Mouse (Mus musculus): ENCODE results near the gene Nrarp. TPM values are rescaled to one million over a fixed set of nuclear protein-coding genes. Genes with fewer than 3 reads are reported as not detected.

Nrarp gene
- polyA plus RNA-seq, 1 experiment, result 1.7 TPM

- H3K4me1 ChIP-seq (ENCODE audit: control insufficient read depth, insufficient read depth, low read length), result peaks cover 14% of the 10 kb centered on the region
- peak overlapping the region; percentile 86 for H3K4me3 ChIP-seq (replicated peaks; ENCODE audit: control insufficient read depth, low read depth, low read length)
- TF ChIP-seq POLR2A (IDR thresholded peaks at IDR 0.05; ENCODE audit: borderline replicate concordance, control insufficient read depth, low read depth, low read length), result peak; percentile 67; the same call in 1 of the 2 replicates
- no peak for TF ChIP-seq CTCF (IDR thresholded peaks at IDR 0.05; ENCODE audit: control insufficient read depth, insufficient read depth, low read length)
- peak overlapping the region; percentile 93 for H3K27ac ChIP-seq (ENCODE audit: control insufficient read depth, insufficient read depth, low read depth, low read length, poor library complexity)
- WGBS, result 2% methylated on average over 55 of the region's 55 CpGs
These were observed 14.9 kb downstream of the Nrarp start for GRCm38 (mm10) chr2:25195211-25196156.

GRCm38 (mm10) chr2:25196172-25196954 is 15.8 kb downstream of the Nrarp start, which contains the start of gene Tor4a:
Gene Tor4a (minus strand): TSS chr2:25196886.
- peak within 1 kb of the TSS; percentile 86 for H3K4me3 ChIP-seq (replicated peaks; ENCODE audit: control insufficient read depth, low read depth, low read length)
- peak within 1 kb of the TSS; percentile 93 for H3K27ac ChIP-seq (ENCODE audit: control insufficient read depth, insufficient read depth, low read depth, low read length, poor library complexity)
- 2% methylated on average over 8 of the region's 8 CpGs for WGBS
- peaks cover 14% of the 10 kb centered on the region for H3K4me1 ChIP-seq (ENCODE audit: control insufficient read depth, insufficient read depth, low read length)
- TF ChIP-seq CTCF (IDR thresholded peaks at IDR 0.05; ENCODE audit: control insufficient read depth, insufficient read depth, low read length), result no peak; the same call in 1 of the 2 replicates
- TF ChIP-seq POLR2A (IDR thresholded peaks at IDR 0.05; ENCODE audit: borderline replicate concordance, control insufficient read depth, low read depth, low read length), result peak; percentile 57; the same call in 1 of the 2 replicates

GRCm38 (mm10) chr2:25197191-25197590 is 16.6 kb downstream of the Nrarp start:
- TF ChIP-seq CTCF (IDR thresholded peaks at IDR 0.05; ENCODE audit: control insufficient read depth, insufficient read depth, low read length), result no peak
- no peak for TF ChIP-seq POLR2A (IDR thresholded peaks at IDR 0.05; ENCODE audit: borderline replicate concordance, control insufficient read depth, low read depth, low read length)
- whole genome bisulfite sequencing, result 16% methylated on average over 2 of the region's 2 CpGs
- Histone ChIP-seq H3K4me3 (replicated peaks; ENCODE audit: control insufficient read depth, low read depth, low read length) (peak overlapping the region; percentile 86), H3K27ac (ENCODE audit: control insufficient read depth, insufficient read depth, low read depth, low read length, poor library complexity) (peak overlapping the region; percentile 93), H3K4me1 (ENCODE audit: control insufficient read depth, insufficient read depth, low read length) (peaks cover 14% of the 10 kb centered on the region)

DNA sequence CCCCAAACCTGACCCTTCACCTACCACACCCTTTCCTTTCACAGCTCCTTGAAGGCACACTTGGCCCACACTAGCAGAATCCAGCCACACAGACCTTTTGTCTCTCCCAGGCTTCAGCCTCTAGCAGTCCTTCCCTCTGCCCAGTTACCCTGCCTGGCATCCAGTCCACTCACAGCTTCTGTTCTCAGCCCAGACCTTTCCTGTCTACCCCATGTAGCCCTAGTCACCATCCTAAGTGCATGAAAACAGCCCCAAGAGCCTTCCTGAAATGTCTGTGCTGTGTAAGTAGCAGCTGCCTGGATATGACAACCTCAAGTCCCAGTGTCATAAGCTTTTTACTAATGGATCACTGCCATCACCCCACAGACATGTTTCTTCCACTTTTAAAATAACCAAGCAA is 17.4 kb downstream of the Nrarp start:
- H3K4me3 ChIP-seq (replicated peaks; ENCODE audit: control insufficient read depth, low read depth, low read length), result no peak overlapping the region
- H3K27ac ChIP-seq (ENCODE audit: control insufficient read depth, insufficient read depth, low read depth, low read length, poor library complexity), result no peak overlapping the region
- H3K4me1 ChIP-seq (ENCODE audit: control insufficient read depth, insufficient read depth, low read length), result peaks cover 14% of the 10 kb centered on the region
- no peak for TF ChIP-seq CTCF (IDR thresholded peaks at IDR 0.05; ENCODE audit: control insufficient read depth, insufficient read depth, low read length)
- no peak for TF ChIP-seq POLR2A (IDR thresholded peaks at IDR 0.05; ENCODE audit: borderline replicate concordance, control insufficient read depth, low read depth, low read length)

GRCm38 (mm10) chr2:25200631-25201030 is 20.1 kb downstream of the Nrarp start:
- WGBS, result 91% methylated on average over 2 of the region's 2 CpGs
- Histone ChIP-seq H3K4me1 (ENCODE audit: control insufficient read depth, insufficient read depth, low read length) (no peaks in the 10 kb centered on the region), H3K27ac (ENCODE audit: control insufficient read depth, insufficient read depth, low read depth, low read length, poor library complexity) (no peak overlapping the region), H3K4me3 (replicated peaks; ENCODE audit: control insufficient read depth, low read depth, low read length) (no peak overlapping the region)
- no peak for TF ChIP-seq CTCF (IDR thresholded peaks at IDR 0.05; ENCODE audit: control insufficient read depth, insufficient read depth, low read length)
- TF ChIP-seq POLR2A (IDR thresholded peaks at IDR 0.05; ENCODE audit: borderline replicate concordance, control insufficient read depth, low read depth, low read length), result no peak

DNA sequence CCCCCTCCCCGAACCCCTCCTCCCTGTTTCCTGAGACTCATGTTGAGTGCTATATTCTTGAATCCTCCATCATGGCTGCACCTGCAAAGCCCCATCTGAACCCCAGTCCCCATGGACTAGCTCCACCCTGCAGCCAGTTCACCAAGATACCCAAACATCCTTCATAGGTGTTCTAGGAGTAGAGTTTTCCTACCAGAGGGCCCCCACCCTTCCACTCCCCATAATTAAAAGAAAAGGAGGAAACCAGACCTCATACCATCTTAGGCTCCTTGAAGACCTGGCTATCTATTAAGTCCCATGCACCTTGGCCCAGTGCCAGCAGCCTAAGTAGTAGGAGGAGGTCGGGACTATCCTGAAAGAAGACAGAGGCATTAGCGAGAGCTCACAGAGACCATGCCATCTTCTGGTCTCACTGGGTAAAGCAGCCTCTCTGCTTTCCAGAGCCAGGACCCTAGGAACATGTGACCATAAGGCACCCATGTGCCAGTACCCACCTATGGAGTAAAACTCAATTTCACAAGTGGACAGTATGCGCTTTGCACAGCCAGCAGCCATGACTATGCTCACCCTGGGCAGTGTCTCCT is 23.2 kb downstream of the Nrarp start:
- peak; percentile 24; the same call in 1 of the 2 replicates for TF ChIP-seq CTCF (IDR thresholded peaks at IDR 0.05; ENCODE audit: control insufficient read depth, insufficient read depth, low read length)
- TF ChIP-seq POLR2A (IDR thresholded peaks at IDR 0.05; ENCODE audit: borderline replicate concordance, control insufficient read depth, low read depth, low read length), result no peak
- H3K4me1 ChIP-seq (ENCODE audit: control insufficient read depth, insufficient read depth, low read length), result no peaks in the 10 kb centered on the region
- H3K27ac ChIP-seq (ENCODE audit: control insufficient read depth, insufficient read depth, low read depth, low read length, poor library complexity), result no peak overlapping the region
- H3K4me3 ChIP-seq (replicated peaks; ENCODE audit: control insufficient read depth, low read depth, low read length), result no peak overlapping the region
- WGBS, result 52% methylated on average over 4 of the region's 4 CpGs

- Histone ChIP-seq H3K4me3 (replicated peaks; ENCODE audit: control insufficient read depth, low read depth, low read length) (no peak overlapping the region), H3K27ac (ENCODE audit: control insufficient read depth, insufficient read depth, low read depth, low read length, poor library complexity) (no peak overlapping the region), H3K4me1 (ENCODE audit: control insufficient read depth, insufficient read depth, low read length) (no peaks in the 10 kb centered on the region; the same call in 1 of the 2 replicates)
- no peak for TF ChIP-seq POLR2A (IDR thresholded peaks at IDR 0.05; ENCODE audit: borderline replicate concordance, control insufficient read depth, low read depth, low read length)
- 86% methylated on average over 1 of the region's 1 CpGs for WGBS
These were observed 27.0 kb downstream of the Nrarp start for GRCm38 (mm10) chr2:25207593-25207992.

All from bone marrow, adult 2 months (tissue).